Mouse (Mus musculus): ENCODE measurements at regions not wholly inside any gene's neighbourhood (a gene's known extent, or its start where the extent isn't known, plus 50 kb on each side); places are given as distances from the start of the nearest gene placed in this dataset.
A peak's percentile ranks its signal among the peaks of the same experiment; 100 is the strongest.

DNA sequence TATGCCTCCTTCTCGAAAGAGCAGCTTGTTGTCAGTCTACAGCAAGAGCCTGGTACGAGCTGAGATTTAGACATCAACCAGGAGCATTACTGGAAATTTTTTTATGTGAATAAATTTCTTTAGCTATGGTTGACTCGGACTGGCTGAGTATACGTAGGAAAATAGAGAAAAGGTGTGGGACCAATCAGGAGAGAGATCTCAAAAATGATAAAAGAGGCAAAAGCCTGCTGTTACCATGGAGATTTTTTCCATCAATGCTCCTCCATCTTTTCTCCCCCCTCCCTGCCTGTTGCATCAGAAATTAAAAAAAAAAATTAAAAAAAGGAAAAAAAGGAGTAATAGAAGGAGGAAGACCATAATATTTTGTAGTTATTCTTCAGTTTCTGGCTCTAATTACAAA, 890.3 kb upstream of the Snrpn start:
- DNase-seq (ENCODE audit: low spot score): peak; percentile 66
